Mouse (Mus musculus) thymus, adult 2 months (tissue): Measurements from ENCODE around the gene Map1b.

Experiments
- CTCF ChIP-seq: fragments of 200-500 bp; IDR thresholded peaks from 2 replicates; pipeline ENCODE4 v1.5.1; 2012; ENCODE audit warnings: mild to moderate bottlenecking, control low read depth, low read length, moderate library complexity, borderline replicate concordance; ENCODE audit not compliant: control insufficient read depth, poor library complexity, insufficient read depth; ENCODE audit errors: extremely low read depth
- POLR2A ChIP-seq: fragments of 200-500 bp; IDR thresholded peaks from 2 replicates; pipeline ENCODE4 v1.6.1; 2012; ENCODE audit warnings: mild to moderate bottlenecking, low read length, control low read depth, moderate library complexity; ENCODE audit not compliant: control insufficient read depth, poor library complexity, insufficient read depth; ENCODE audit errors: extremely low read depth

- no peak for TF ChIP-seq CTCF
- TF ChIP-seq POLR2A = no peak
Measured at GRCm38 (mm10) chr13:99395531-99395930, 120.8 kb downstream of the Map1b start.
